Mouse (Mus musculus): ENCODE results near the gene Gnb3. TPM values are rescaled to one million over a fixed set of nuclear protein-coding genes. Genes with fewer than 3 reads are reported as not detected.
A peak's percentile ranks its signal among the peaks of the same experiment; 100 is the strongest.
"Not testable (repeated sequence)": the region's sequence is repeated elsewhere in the genome, so short reads cannot be mapped to it uniquely, and the experiment has no call there.

Gnb3 gene
- total RNA-seq, 2 experiments from 2014 or later = 0.30 TPM; not detected in 1

- DNase-seq (ENCODE audit: low spot score in 2 of 2) = no peak
- intact Hi-C loops (cut with DNase I) = no loop called here
Observed at GRCm38 (mm10) chr6:124820891-124821290, 19.2 kb downstream of the Gnb3 start.

- peak in 1 of 2 experiments; percentile 38 for DNase-seq (ENCODE audit: low spot score in 2 of 2)
- intact Hi-C loops (cut with DNase I) = no loop called here
Observed at GRCm38 (mm10) chr6:124817971-124818370, 22.1 kb downstream of the Gnb3 start.

- intact Hi-C loops (cut with DNase I) = no loop called here
- no peak for DNase-seq (ENCODE audit: low spot score in 2 of 2)
Observed at GRCm38 (mm10) chr6:124817563-124817962, 22.5 kb downstream of the Gnb3 start.

- DNase-seq (ENCODE audit: low spot score in 2 of 2) = no peak
- intact Hi-C loops (cut with DNase I) = no loop called here
Observed at GRCm38 (mm10) chr6:124817125-124817524, 22.9 kb downstream of the Gnb3 start.

GRCm38 (mm10) chr6:124816611-124817010 is 23.5 kb downstream of the Gnb3 start:
- DNase-seq (ENCODE audit: low spot score in 2 of 2) = no peak
- intact Hi-C loops (cut with DNase I) = no loop called here

GRCm38 (mm10) chr6:124814858-124815774 is 25.0 kb downstream of the Gnb3 start:
- intact Hi-C loops (cut with DNase I) = no loop called here
- DNase-seq (ENCODE audit: low spot score in 2 of 2) = no peak

- no peak for DNase-seq (ENCODE audit: low spot score in 2 of 2)
Observed at GRCm38 (mm10) chr6:124814448-124814847, 25.6 kb downstream of the Gnb3 start.

GRCm38 (mm10) chr6:124813933-124814332 is 26.1 kb downstream of the Gnb3 start, which contains the start of gene Tpi1:
TSS of gene Tpi1 (minus strand) at chr6:124814296.
- intact Hi-C loops (cut with DNase I) = loop anchor here (2.0 kb wide), 1 partner anchor 45 kb away; the partner anchor contains the start of gene Eno2
- peak; percentile 87 to 89 for DNase-seq (ENCODE audit: low spot score in 2 of 2)

More at GRCm38 (mm10) chr6:124814448-124814847, 25.6 kb downstream of the Gnb3 start:
- intact Hi-C loops (cut with DNase I) = no loop called here

GRCm38 (mm10) chr6:124813496-124813895 is 26.6 kb downstream of the Gnb3 start:
- intact Hi-C loops (cut with DNase I) = loop anchor here (2.0 kb wide), 1 partner anchor 45 kb away; the partner anchor contains the start of gene Eno2
- DNase-seq (ENCODE audit: low spot score in 2 of 2) = peak; percentile 68 to 80

GRCm38 (mm10) chr6:124812848-124813247 is 27.2 kb downstream of the Gnb3 start:
- intact Hi-C loops (cut with DNase I) = loop anchor here (2.0 kb wide), 1 partner anchor 44 kb away; the partner anchor contains the start of gene Eno2

GRCm38 (mm10) chr6:124811701-124812560 is 28.1 kb downstream of the Gnb3 start:
- intact Hi-C loops (cut with DNase I) = loop anchor here (2.0 kb wide), 1 partner anchor 43 kb away; the partner anchor contains the start of gene Eno2
- DNase-seq (ENCODE audit: low spot score in 2 of 2) = no peak

More at GRCm38 (mm10) chr6:124812848-124813247, 27.2 kb downstream of the Gnb3 start:
- DNase-seq (ENCODE audit: low spot score in 2 of 2) = peak in 1 of 2 experiments; percentile 32

- intact Hi-C loops (cut with DNase I) = no loop called here
- DNase-seq (ENCODE audit: low spot score in 2 of 2) = no peak
Observed at GRCm38 (mm10) chr6:124811403-124811665, 28.7 kb downstream of the Gnb3 start.

GRCm38 (mm10) chr6:124810566-124811402 is 29.3 kb downstream of the Gnb3 start:
- intact Hi-C loops (cut with DNase I); DNase-seq (ENCODE audit: low spot score in 2 of 2): not testable (repeated sequence)

GRCm38 (mm10) chr6:124809775-124810538 is 30.1 kb downstream of the Gnb3 start:
- no peak for DNase-seq (ENCODE audit: low spot score in 2 of 2)
- intact Hi-C loops (cut with DNase I) = no loop called here

GRCm38 (mm10) chr6:124809052-124809774 is 30.9 kb downstream of the Gnb3 start:
- DNase-seq (ENCODE audit: low spot score in 2 of 2) = peak; percentile 61 to 66
- intact Hi-C loops (cut with DNase I) = no loop called here

GRCm38 (mm10) chr6:124808358-124809012 is 31.6 kb downstream of the Gnb3 start, which contains the start of gene Spsb2:
TSS of gene Spsb2 (plus strand) at chr6:124808661.
- intact Hi-C loops (cut with DNase I) = no loop called here
- peak in 1 of 2 experiments; percentile 48 for DNase-seq (ENCODE audit: low spot score in 2 of 2)

GRCm38 (mm10) chr6:124807986-124808357 is 32.1 kb downstream of the Gnb3 start:
- intact Hi-C loops (cut with DNase I) = no loop called here

More at GRCm38 (mm10) chr6:124807986-124808357, 32.1 kb downstream of the Gnb3 start:
- no peak for DNase-seq (ENCODE audit: low spot score in 2 of 2)

Measured in left cerebral cortex, postnatal 36 days (tissue).